Mouse (Mus musculus): ENCODE measurements around the gene Cdca7l. TPM values are rescaled to one million over a fixed set of nuclear protein-coding genes. Genes with fewer than 3 reads are reported as not detected.

The Cdca7l gene
- total and polyA plus RNA-seq, 3 experiments, result 30.6 to 56.6 (median 55.1) TPM

- Histone ChIP-seq H3K9ac (ENCODE audit: insufficient read depth, low read depth) (no peak overlapping the region), H3K9me3 (replicated peaks; ENCODE audit: low read length) (no peaks in the 10 kb centered on the region), H3K4me1 (ENCODE audit: control insufficient read depth in 1 of 2, insufficient read depth in 2 of 2) (no peaks in the 10 kb centered on the region), H3K36me3 (replicated peaks in 1 of 2; ENCODE audit: control insufficient read depth in 1 of 2, insufficient read depth in 1 of 2, low read length in 1 of 2) (no peaks in the 10 kb centered on the region), H3K4me3 (replicated peaks in 1 of 3; ENCODE audit: low read depth in 2 of 3, low read length in 2 of 3, poor library complexity in 1 of 3) (no peak overlapping the region), H3K27me3 (replicated peaks) (no peaks in the 10 kb centered on the region), H3K4me2 (ENCODE audit: insufficient read depth, low read depth, poor library complexity, severe bottlenecking) (no peak overlapping the region), H3K27ac (ENCODE audit: insufficient read depth, low read depth) (no peak overlapping the region), H3K79me2 (replicated peaks; ENCODE audit: control insufficient read depth, extremely low read depth, insufficient read depth, poor library complexity, severe bottlenecking) (no peaks in the 10 kb centered on the region)
- no peak for DNase-seq (ENCODE audit: extremely low read depth)
- TF ChIP-seq JUN (IDR thresholded peaks at IDR 0.05; ENCODE audit: insufficient read depth, low read depth, low read length) (no peak), ZNF384 (IDR thresholded peaks at IDR 0.05; ENCODE audit: low read depth, low read length) (no peak), BHLHE40 (IDR thresholded peaks at IDR 0.05; ENCODE audit: low read depth, low read length) (no peak), KAT2A (IDR thresholded peaks at IDR 0.05; ENCODE audit: insufficient replicate concordance, low read length) (no peak), NELFE (IDR thresholded peaks at IDR 0.05; ENCODE audit: low read depth, low read length) (no peak), CHD2 (IDR thresholded peaks at IDR 0.05; ENCODE audit: low read length) (no peak), UBTF (IDR thresholded peaks at IDR 0.05; ENCODE audit: low read depth, low read length) (no peak), SMC3 (IDR thresholded peaks at IDR 0.05; ENCODE audit: low read depth, low read length) (no peak), CTCF (conservative IDR thresholded peaks at IDR 0.05 in 1 of 2, IDR thresholded peaks at IDR 0.05 in 1 of 2; ENCODE audit: low read depth in 2 of 2, low read length in 2 of 2) (no peak), EP300 (IDR thresholded peaks at IDR 0.05; ENCODE audit: low read length) (no peak), MXI1 (IDR thresholded peaks at IDR 0.05; ENCODE audit: low read depth, low read length) (no peak), E2F4 (IDR thresholded peaks at IDR 0.05; ENCODE audit: insufficient replicate concordance, low read depth, low read length) (no peak), POLR2A (IDR thresholded peaks at IDR 0.05; ENCODE audit: low read depth, low read length) (no peak)
- dilution Hi-C loops (cut with MboI; ENCODE audit: extremely low pct_ligation_motif_present, extremely low pct_unique_long_range_greater_than_20kb, low sequenced_read_pairs) (no loop called here), in situ Hi-C loops (cut with MboI; ENCODE audit: low pct_ligation_motif_present, low pct_unique_long_range_greater_than_20kb, low sequenced_read_pairs) (no loop called here)
Measured at GRCm38 (mm10) chr12:117786621-117787020, 17.5 kb upstream of the Cdca7l start.

GRCm38 (mm10) chr12:117788513-117789011 lies 15.5 kb upstream of the Cdca7l start:
- Histone ChIP-seq H3K79me2 (replicated peaks; ENCODE audit: control insufficient read depth, extremely low read depth, insufficient read depth, poor library complexity, severe bottlenecking) (no peaks in the 10 kb centered on the region), H3K9me3 (replicated peaks; ENCODE audit: low read length) (no peaks in the 10 kb centered on the region), H3K4me2 (ENCODE audit: insufficient read depth, low read depth, poor library complexity, severe bottlenecking) (no peak overlapping the region), H3K36me3 (replicated peaks in 1 of 2; ENCODE audit: control insufficient read depth in 1 of 2, insufficient read depth in 1 of 2, low read length in 1 of 2) (no peaks in the 10 kb centered on the region), H3K9ac (ENCODE audit: insufficient read depth, low read depth) (no peak overlapping the region), H3K4me1 (ENCODE audit: control insufficient read depth in 1 of 2, insufficient read depth in 2 of 2) (no peaks in the 10 kb centered on the region), H3K27me3 (replicated peaks) (no peaks in the 10 kb centered on the region), H3K4me3 (replicated peaks in 1 of 3; ENCODE audit: low read depth in 2 of 3, low read length in 2 of 3, poor library complexity in 1 of 3) (no peak overlapping the region), H3K27ac (ENCODE audit: insufficient read depth, low read depth) (no peak overlapping the region)
- dilution Hi-C loops (cut with MboI; ENCODE audit: extremely low pct_ligation_motif_present, extremely low pct_unique_long_range_greater_than_20kb, low sequenced_read_pairs), result no loop called here
- no peak for TF ChIP-seq HCFC1 (IDR thresholded peaks at IDR 0.05; ENCODE audit: low read depth, low read length)
- no peak for TF ChIP-seq ETS1 (conservative IDR thresholded peaks at IDR 0.05; ENCODE audit: low read depth, low read length)
- TF ChIP-seq USF1 (IDR thresholded peaks at IDR 0.05; ENCODE audit: low read depth, low read length), result no peak
- no peak for TF ChIP-seq SIN3A (IDR thresholded peaks at IDR 0.05; ENCODE audit: low read length)
- no peak for TF ChIP-seq ZC3H11A (IDR thresholded peaks at IDR 0.05; ENCODE audit: low read depth, low read length)
- no peak for TF ChIP-seq CHD2 (IDR thresholded peaks at IDR 0.05; ENCODE audit: low read length)
- no peak for TF ChIP-seq MAX (IDR thresholded peaks at IDR 0.05; ENCODE audit: low read length)
- TF ChIP-seq CTCF (conservative IDR thresholded peaks at IDR 0.05 in 1 of 2, IDR thresholded peaks at IDR 0.05 in 1 of 2; ENCODE audit: low read depth in 2 of 2, low read length in 2 of 2), result no peak
- no peak for TF ChIP-seq EP300 (IDR thresholded peaks at IDR 0.05; ENCODE audit: low read length)
- no peak for TF ChIP-seq POLR2AphosphoS2 (IDR thresholded peaks at IDR 0.05; ENCODE audit: low read depth, low read length)
- no peak for TF ChIP-seq ZMIZ1 (IDR thresholded peaks at IDR 0.05; ENCODE audit: low read depth, low read length)
- TF ChIP-seq ZNF384 (IDR thresholded peaks at IDR 0.05; ENCODE audit: low read depth, low read length), result no peak
- TF ChIP-seq RCOR1 (conservative IDR thresholded peaks at IDR 0.05; ENCODE audit: low read depth, low read length), result no peak
- no peak for TF ChIP-seq TCF12 (IDR thresholded peaks at IDR 0.05; ENCODE audit: low read depth, low read length)
- no peak for TF ChIP-seq E2F4 (IDR thresholded peaks at IDR 0.05; ENCODE audit: insufficient replicate concordance, low read depth, low read length)
- no peak for TF ChIP-seq ZKSCAN1 (IDR thresholded peaks at IDR 0.05; ENCODE audit: borderline replicate concordance, low read depth, low read length)
- in situ Hi-C loops (cut with MboI; ENCODE audit: low pct_ligation_motif_present, low pct_unique_long_range_greater_than_20kb, low sequenced_read_pairs), result no loop called here
- no peak for DNase-seq (ENCODE audit: extremely low read depth)
